Mouse (Mus musculus) kidney, postnatal 0 days (tissue): ENCODE results near the gene Scn5a. TPM values are rescaled to one million over a fixed set of nuclear protein-coding genes. Genes with fewer than 3 reads are reported as not detected.

ENCODE experiments used
- ATAC-seq: fragments of 200-750 bp; cut with Nextera tagmentation; replicated peaks from 2 replicates; pipeline ENCODE4 v1.8.0; 2017; ENCODE audit warnings: low read depth, moderate number of reproducible peaks, moderate TSS enrichment, moderate library complexity; ENCODE audit not compliant: low FRiP score
- DNase-seq: peaks from one replicate; pipeline ENCODE4 v3.0.0-alpha.2; 2016; ENCODE audit warnings: low spot score
- H3K27ac ChIP-seq: fragments of 300-500 bp; sonication (generic); 2 replicates; pipeline ENCODE4 v1.5.1; 2014; ENCODE audit warnings: mild to moderate bottlenecking
- H3K27me3 ChIP-seq: fragments of 300-500 bp; sonication (generic); 2 replicates; pipeline ENCODE4 v1.6.1; 2014; ENCODE audit warnings: low read length, mixed read lengths; ENCODE audit not compliant: insufficient read depth
- H3K36me3 ChIP-seq: fragments of 300-500 bp; sonication (generic); 2 replicates; pipeline ENCODE4 v1.6.1; 2014; ENCODE audit warnings: low read length, mixed read lengths; ENCODE audit not compliant: insufficient read depth
- H3K4me1 ChIP-seq: fragments of 300-500 bp; sonication (generic); replicated peaks from 2 replicates; pipeline ENCODE4 v1.6.1; 2014; ENCODE audit warnings: antibody characterized with exemption, low read length, mixed read lengths; ENCODE audit not compliant: insufficient read depth
- H3K4me2 ChIP-seq: fragments of 300-500 bp; sonication (generic); 2 replicates; pipeline ENCODE4 v1.6.1; 2014; ENCODE audit warnings: mild to moderate bottlenecking, low read length, moderate library complexity, mixed read lengths
- H3K4me3 ChIP-seq: fragments of 300-500 bp; sonication (generic); replicated peaks from 2 replicates; pipeline ENCODE4 v1.5.1; 2014; ENCODE audit warnings: low read depth, low read length
- H3K9ac ChIP-seq: fragments of 300-500 bp; sonication (generic); 2 replicates; pipeline ENCODE4 v1.6.1; 2014; ENCODE audit warnings: low read depth, low read length
- H3K9me3 ChIP-seq: fragments of 300-500 bp; sonication (generic); replicated peaks from 2 replicates; pipeline ENCODE4 v1.6.1; 2016; ENCODE audit warnings: low read length, inconsistent platforms, mixed read lengths
- CTCF ChIP-seq: IDR thresholded peaks from 2 replicates; pipeline ENCODE4 v1.5.1; 2016; ENCODE audit warnings: antibody characterized with exemption, low read depth, mild to moderate bottlenecking, moderate library complexity
- WGBS: fragments of 180-500 bp; shearing (Covaris S2); extraction: QIAGEN DNeasy Blood & Tissue Kit; methylation state at CpG from one replicate; pipeline ENCODE4 v1.1.7; 2014; 5-methylcytosine and 5-hydroxymethylcytosine counted together
- polyA plus RNA-seq: library from polyadenylated mRNA; unstranded; fragments of >200 nt; fragmentation: Nextera tagmentation; extraction: Ambion mirVana; gene quantifications from 2 replicates; pipeline ENCODE4 v1.2.1, GENCODE M21; 2015

The Scn5a gene
- polyA plus RNA-seq, 1 experiment from 2014 or later = 0.12 TPM

- peaks cover 18% of the 10 kb centered on the region; the same call in 1 of the 2 replicates for H3K27me3 ChIP-seq
Observed at GRCm38 (mm10) chr9:119570652-119571051, 8.2 kb downstream of the Scn5a start.

GRCm38 (mm10) chr9:119568732-119569131 is 10.1 kb downstream of the Scn5a start:
- DNase-seq = no peak
- H3K4me1 ChIP-seq = no peaks in the 10 kb centered on the region
- no peak overlapping the region for H3K4me3 ChIP-seq
- ATAC-seq = no peak
- no peak overlapping the region for H3K27ac ChIP-seq
- no peak for TF ChIP-seq CTCF
- no peaks in the 10 kb centered on the region for H3K36me3 ChIP-seq
- no peak overlapping the region for H3K9ac ChIP-seq
- WGBS = 71% methylated on average over 8 of the region's 8 CpGs
- no peak overlapping the region for H3K4me2 ChIP-seq
- H3K9me3 ChIP-seq = no peaks in the 10 kb centered on the region
- peaks cover 20% of the 10 kb centered on the region; the same call in 1 of the 2 replicates for H3K27me3 ChIP-seq

More at GRCm38 (mm10) chr9:119570652-119571051, 8.2 kb downstream of the Scn5a start:
- H3K4me1 ChIP-seq = no peaks in the 10 kb centered on the region
- H3K9me3 ChIP-seq = no peaks in the 10 kb centered on the region
- H3K4me3 ChIP-seq = no peak overlapping the region
- no peaks in the 10 kb centered on the region for H3K36me3 ChIP-seq
- ATAC-seq (no peak), DNase-seq (no peak)
- no peak overlapping the region for H3K4me2 ChIP-seq
- WGBS = 26% methylated on average over 9 of the region's 9 CpGs
- H3K27ac ChIP-seq = no peak overlapping the region
- no peak for TF ChIP-seq CTCF
- no peak overlapping the region for H3K9ac ChIP-seq

DNA sequence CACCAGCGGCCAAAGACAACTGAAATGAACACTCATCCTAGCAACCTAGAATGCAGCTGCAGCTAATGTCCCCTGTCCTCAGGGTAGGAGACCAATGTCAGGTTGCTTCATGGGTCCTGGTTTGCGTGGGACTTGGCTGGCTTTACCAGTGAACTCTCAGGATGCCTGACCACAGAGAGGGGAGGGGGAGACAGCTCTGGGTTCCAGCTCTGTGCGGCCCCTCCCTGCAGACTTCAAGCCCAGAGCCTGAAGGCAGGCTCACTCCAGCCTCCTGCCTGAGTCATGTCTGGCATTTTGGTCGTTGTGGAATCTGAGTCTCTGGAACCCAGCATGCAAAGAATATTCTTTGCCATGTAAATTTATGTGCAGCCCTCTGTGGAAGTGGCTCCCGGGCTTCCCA is 11.0 kb downstream of the Scn5a start:
- Histone ChIP-seq H3K36me3 (no peaks in the 10 kb centered on the region), H3K4me2 (no peak overlapping the region), H3K27me3 (peaks cover 20% of the 10 kb centered on the region; the same call in 1 of the 2 replicates), H3K4me3 (no peak overlapping the region), H3K9ac (no peak overlapping the region), H3K4me1 (no peaks in the 10 kb centered on the region), H3K9me3 (no peaks in the 10 kb centered on the region), H3K27ac (no peak overlapping the region)
- 74% methylated on average over 5 of the region's 5 CpGs for WGBS
- no peak for TF ChIP-seq CTCF
- no peak for DNase-seq
- ATAC-seq = no peak

GRCm38 (mm10) chr9:119566214-119566613 is 12.6 kb downstream of the Scn5a start:
- Histone ChIP-seq H3K4me2 (no peak overlapping the region), H3K9ac (no peak overlapping the region), H3K9me3 (no peaks in the 10 kb centered on the region), H3K36me3 (no peaks in the 10 kb centered on the region), H3K4me1 (no peaks in the 10 kb centered on the region; the same call in 1 of the 2 replicates), H3K4me3 (no peak overlapping the region), H3K27me3 (peaks cover 12% of the 10 kb centered on the region; the same call in 1 of the 2 replicates), H3K27ac (no peak overlapping the region)
- TF ChIP-seq CTCF = no peak
- DNase-seq (peak; percentile 64), ATAC-seq (no peak)
- WGBS = 21% methylated on average over 10 of the region's 10 CpGs

DNA sequence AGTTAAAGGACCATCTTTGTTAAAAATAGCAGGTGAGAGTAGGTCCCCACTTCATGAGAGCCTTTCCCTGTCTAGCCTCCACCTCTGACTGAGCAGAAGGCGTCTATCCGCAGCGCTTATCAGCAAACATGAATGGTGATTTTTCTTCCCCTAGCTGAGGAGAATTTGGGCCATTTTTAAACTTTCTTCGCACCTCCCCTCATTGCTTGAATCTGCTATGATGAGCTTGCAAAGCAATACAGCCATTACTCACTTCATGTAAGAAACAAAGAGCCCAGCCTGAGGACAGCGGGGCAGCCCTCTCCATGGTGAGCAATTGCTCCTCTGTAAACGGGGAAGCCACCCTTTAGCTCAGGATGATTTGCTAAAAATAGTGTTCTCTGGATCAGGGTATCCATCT is 14.0 kb downstream of the Scn5a start:
- WGBS = 80% methylated on average over 6 of the region's 6 CpGs

DNA sequence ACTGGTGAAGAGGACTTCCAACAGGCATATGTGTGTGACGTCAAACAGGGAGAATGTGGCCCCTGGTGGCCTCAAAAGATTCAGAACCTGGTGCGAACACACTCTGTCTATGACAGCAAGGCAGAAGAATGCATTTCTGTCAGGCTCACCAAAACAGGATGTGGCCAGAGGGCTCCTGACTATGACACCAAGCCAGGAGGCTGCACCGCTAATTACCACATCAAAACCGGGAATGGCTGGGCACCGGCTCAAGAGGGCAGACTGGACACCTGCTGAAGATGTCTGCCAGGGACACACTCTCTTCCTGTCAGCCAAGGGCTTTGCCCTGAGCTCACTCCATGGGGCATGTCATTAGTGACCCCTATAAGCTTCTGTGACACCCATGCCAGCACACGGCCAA is 15.2 kb downstream of the Scn5a start:
- 73% methylated on average over 6 of the region's 6 CpGs for WGBS
- H3K9ac ChIP-seq = no peak overlapping the region
- H3K36me3 ChIP-seq = no peaks in the 10 kb centered on the region
- no peaks in the 10 kb centered on the region; the same call in 1 of the 2 replicates for H3K4me1 ChIP-seq
- no peak for TF ChIP-seq CTCF
- no peaks in the 10 kb centered on the region for H3K9me3 ChIP-seq
- no peak overlapping the region for H3K4me2 ChIP-seq
- 0 out of 2 replicates have a peak, but pooled peaks cover 2% of the 10 kb centered on the region for H3K27me3 ChIP-seq
- ATAC-seq = no peak
- DNase-seq = no peak
- no peak overlapping the region for H3K4me3 ChIP-seq
- no peak overlapping the region for H3K27ac ChIP-seq

More for the DNA sequence above, 14.0 kb downstream of the Scn5a start:
- 0 out of 2 replicates have a peak, but pooled peaks cover 2% of the 10 kb centered on the region for H3K27me3 ChIP-seq
- no peak overlapping the region for H3K9ac ChIP-seq
- no peak for TF ChIP-seq CTCF
- no peak overlapping the region for H3K27ac ChIP-seq
- H3K4me2 ChIP-seq = no peak overlapping the region
- no peak for DNase-seq
- H3K36me3 ChIP-seq = no peaks in the 10 kb centered on the region
- no peak overlapping the region for H3K4me3 ChIP-seq
- ATAC-seq = no peak
- no peaks in the 10 kb centered on the region for H3K9me3 ChIP-seq
- H3K4me1 ChIP-seq = no peaks in the 10 kb centered on the region; the same call in 1 of the 2 replicates

DNA sequence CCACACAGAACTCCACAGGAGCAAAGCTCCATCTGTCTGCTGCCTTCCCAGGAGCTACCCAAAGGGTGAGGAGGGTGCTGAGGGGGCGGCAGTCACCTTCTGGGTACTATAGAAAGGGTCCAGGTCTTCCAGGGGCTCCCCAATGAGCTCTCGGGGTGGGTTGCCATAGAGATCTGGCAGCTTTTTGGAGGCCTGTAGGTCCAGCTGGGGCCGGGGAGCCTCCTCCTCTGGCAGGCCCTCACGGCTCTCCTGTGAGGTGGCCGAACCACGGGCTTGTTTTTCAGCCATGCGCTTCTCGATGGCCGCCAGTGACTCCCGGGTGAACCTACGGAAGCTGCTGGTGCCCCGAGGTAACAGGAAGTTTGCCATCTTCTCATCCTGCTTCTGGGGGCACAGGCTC is 16.6 kb downstream of the Scn5a start:
- Histone ChIP-seq H3K4me1 (no peaks in the 10 kb centered on the region; the same call in 1 of the 2 replicates), H3K27ac (no peak overlapping the region), H3K27me3 (0 out of 2 replicates have a peak, but pooled peaks cover 2% of the 10 kb centered on the region), H3K4me2 (no peak overlapping the region), H3K4me3 (no peak overlapping the region), H3K9ac (no peak overlapping the region), H3K36me3 (no peaks in the 10 kb centered on the region), H3K9me3 (no peaks in the 10 kb centered on the region)
- WGBS = 37% methylated on average over 12 of the region's 12 CpGs
- ATAC-seq (no peak), DNase-seq (no peak)
- TF ChIP-seq CTCF = no peak
